Mouse (Mus musculus) megakaryocyte-erythroid progenitor cell, adult 5-6 weeks (primary cell): ENCODE results near the gene Nabp1. TPM values are rescaled to one million over a fixed set of nuclear protein-coding genes. Genes with fewer than 3 reads are reported as not detected.

Experiments
- ATAC-seq: replicated peaks from 2 replicates; pipeline ENCODE4 v1.8.0; 2016; ENCODE audit warnings: mild to moderate bottlenecking, inconsistent platforms; ENCODE audit not compliant: severe bottlenecking, poor library complexity, low FRiP score, low TSS enrichment
- total RNA-seq, 2 experiments: library from RNA; stranded (forward) in 1 of 2; stranded (reverse) in 1 of 2; fragments of 200-1000, 215-1000 nt in 1 of 2; fragments of >200 nt in 1 of 2; fragmentation: Nextera tagmentation in 1 of 2; gene quantifications; 2 replicates each; pipeline ENCODE4 v1.2.3; 2014 to 2017

Nabp1 gene
- total RNA-seq, 2 experiments from 2014 or later, result 7.1 to 36.0 TPM

- no peak for ATAC-seq
These were observed 17.9 kb upstream of the Nabp1 start for GRCm38 (mm10) chr1:51496163-51496562.

DNA sequence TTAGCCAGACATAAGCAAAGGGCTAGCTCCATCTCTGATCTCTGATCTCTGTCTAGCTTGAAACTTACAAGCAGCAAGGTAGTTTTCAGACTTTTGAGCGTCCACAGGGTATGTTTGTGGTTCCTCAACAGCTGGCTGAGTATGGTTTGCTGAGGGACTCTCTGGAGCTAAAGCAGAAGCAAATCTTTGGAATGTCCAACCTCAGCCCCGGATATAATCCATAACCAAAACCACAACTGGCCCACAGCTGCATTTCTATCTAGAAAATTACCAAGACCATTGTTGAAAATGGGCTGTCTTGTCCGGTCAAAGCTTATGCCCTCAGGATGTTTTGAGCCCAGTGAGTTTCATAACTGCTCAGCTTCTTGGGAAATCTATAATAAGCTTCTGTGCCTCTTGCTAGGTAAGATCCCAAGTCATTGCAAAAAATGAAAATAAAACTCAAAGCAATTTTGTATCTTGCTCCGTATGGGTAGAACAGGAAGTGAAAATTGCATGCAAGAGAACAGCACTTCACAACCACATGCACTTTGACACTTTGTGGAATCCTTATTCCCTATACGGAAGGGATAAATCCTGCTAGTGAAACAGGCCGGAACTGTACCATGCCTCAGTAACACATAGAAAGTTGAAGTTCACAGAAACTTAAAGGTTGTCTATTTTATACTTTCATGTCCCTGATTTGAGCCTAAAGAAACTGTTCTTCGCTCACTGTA, 15.5 kb upstream of the Nabp1 start:
- no peak for ATAC-seq

- no peak for ATAC-seq
These were observed 8.1 kb upstream of the Nabp1 start for GRCm38 (mm10) chr1:51486291-51486690.

GRCm38 (mm10) chr1:51480386-51480785, 2.2 kb upstream of the Nabp1 start:
- ATAC-seq, result no peak

- ATAC-seq, result no peak
These were observed 1.5 kb upstream of the Nabp1 start for GRCm38 (mm10) chr1:51479691-51480090.

GRCm38 (mm10) chr1:51479027-51479329, 753 bp upstream of the Nabp1 start:
- ATAC-seq, result no peak

DNA sequence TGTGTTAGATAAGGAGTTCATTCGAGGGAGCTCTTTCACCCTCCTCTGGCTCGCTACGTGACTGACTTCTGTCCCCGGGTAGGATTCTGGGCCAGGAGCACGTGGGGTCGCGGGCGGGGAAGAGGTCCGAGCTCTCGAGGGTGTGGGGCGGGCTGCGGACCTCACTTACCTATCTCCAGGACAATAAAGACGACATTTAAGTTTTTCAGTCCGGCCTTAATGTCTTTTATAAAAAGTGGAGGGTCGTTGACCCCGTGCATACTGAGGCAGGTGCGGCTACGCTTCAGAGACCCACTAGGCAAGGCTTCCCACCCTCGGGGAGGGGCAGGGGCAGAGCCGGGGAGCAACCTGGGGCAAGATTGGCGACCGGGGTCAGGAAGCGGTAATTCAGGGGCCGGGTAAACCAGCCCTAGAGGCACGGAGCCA, 556 bp downstream of the Nabp1 start:
- peak; percentile 22; the same call in 1 of the 2 replicates for ATAC-seq

- ATAC-seq, result no peak
These were observed 1.8 kb downstream of the Nabp1 start for GRCm38 (mm10) chr1:51476405-51476804.

- no peak for ATAC-seq
These were observed 10.1 kb downstream of the Nabp1 start for GRCm38 (mm10) chr1:51468077-51468476.

DNA sequence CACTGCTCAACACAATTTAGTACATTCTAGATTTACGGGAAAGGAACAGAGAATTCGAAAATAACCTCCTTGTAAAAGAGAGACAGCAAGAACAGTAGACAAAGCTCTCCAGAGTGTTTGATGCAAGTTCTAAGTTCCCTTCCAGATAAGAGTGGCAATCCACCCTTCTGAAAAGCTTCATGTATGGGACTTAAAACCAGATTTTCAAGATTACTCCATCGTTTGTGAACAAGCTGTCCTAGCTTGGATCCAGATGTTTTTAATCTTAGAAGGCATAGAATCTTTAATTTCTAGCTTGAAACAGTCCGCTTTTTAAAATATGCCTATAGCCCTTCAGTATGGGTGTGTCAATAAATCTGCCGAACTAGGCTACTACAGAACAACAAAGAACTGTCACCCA, 11.0 kb downstream of the Nabp1 start:
- ATAC-seq, result no peak

DNA sequence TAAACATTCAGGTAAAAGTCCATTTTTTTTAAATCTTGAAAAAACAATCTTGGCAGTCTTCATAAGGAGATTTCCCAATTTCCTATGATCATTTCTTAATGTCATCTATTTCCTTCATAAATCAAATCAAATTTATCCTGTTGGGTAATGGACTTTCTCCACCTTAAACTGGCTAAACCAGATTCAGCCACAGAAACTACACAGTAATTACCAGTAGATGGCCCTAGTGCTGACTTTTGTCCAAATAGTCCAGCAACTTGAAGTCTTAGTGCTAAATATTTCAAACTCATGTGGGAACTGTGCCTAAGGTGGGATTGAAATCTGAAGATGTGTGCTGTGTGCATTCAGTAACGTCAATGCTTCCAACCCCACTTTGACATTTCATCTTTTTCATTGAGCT, 11.8 kb downstream of the Nabp1 start:
- ATAC-seq, result peak; percentile 82

GRCm38 (mm10) chr1:51465285-51465684, 12.9 kb downstream of the Nabp1 start:
- no peak for ATAC-seq

DNA sequence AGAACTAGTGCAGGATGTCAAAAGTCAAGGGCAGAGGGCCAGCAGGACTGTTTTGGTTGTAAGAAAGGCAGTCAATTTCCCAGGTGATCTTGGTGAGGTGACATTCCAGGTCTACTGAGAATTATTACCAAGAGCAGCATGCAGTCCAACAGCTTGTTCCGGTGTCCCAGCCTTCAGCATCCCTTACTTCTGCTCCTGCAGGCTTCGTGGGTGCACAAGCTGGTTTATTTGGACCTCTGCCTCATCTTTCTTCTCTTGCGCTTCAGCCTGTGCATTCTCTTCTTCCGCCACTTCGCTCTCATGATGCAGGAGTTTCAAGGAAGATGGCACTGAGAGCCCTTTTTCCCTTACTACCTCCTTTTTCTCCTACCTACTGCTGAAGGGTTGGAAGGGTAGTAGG, 15.2 kb downstream of the Nabp1 start:
- no peak for ATAC-seq

- ATAC-seq, result peak; percentile 84
These were observed 19.3 kb downstream of the Nabp1 start for GRCm38 (mm10) chr1:51458731-51459450.

DNA sequence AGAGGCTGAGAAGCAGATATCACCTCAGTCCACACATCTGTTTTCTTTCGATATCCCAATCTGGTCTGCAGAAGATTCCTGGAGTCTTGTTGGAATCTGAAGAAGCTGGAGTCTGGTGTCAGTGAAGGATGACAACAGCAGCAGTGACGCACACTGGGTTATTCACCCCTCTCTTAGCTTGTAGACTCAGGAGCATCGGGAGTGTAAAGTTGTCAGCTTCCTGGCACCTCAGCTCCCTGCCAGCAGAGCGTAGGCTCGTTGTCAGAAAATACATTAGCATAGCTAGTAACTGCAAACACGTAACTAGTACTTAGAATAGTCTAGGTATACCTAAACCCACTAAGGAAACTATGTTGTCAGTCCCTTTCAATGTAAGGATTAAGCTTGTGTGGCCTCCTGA, 20.1 kb downstream of the Nabp1 start:
- no peak for ATAC-seq

- no peak for ATAC-seq
These were observed 21.0 kb downstream of the Nabp1 start for GRCm38 (mm10) chr1:51457249-51457648.

DNA sequence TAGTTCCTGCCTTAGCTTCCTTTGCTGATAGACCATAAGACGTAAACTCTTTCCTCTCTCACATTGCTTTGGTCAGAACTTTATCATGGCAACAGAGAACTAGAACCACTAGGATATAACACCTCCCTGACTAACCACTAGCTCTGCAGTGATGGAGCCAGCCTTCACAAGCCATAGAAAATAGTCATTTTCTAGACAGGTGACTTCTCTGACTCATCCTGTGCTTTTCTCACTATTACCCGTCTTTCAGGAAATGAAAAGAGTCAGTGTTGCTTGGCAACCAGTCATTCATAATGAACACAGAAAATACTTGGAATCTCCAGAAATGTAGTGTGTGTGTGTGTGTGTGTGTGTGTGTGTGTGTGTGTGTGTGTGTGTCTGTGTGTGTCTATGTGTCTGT, 29.4 kb downstream of the Nabp1 start:
- no peak for ATAC-seq

DNA sequence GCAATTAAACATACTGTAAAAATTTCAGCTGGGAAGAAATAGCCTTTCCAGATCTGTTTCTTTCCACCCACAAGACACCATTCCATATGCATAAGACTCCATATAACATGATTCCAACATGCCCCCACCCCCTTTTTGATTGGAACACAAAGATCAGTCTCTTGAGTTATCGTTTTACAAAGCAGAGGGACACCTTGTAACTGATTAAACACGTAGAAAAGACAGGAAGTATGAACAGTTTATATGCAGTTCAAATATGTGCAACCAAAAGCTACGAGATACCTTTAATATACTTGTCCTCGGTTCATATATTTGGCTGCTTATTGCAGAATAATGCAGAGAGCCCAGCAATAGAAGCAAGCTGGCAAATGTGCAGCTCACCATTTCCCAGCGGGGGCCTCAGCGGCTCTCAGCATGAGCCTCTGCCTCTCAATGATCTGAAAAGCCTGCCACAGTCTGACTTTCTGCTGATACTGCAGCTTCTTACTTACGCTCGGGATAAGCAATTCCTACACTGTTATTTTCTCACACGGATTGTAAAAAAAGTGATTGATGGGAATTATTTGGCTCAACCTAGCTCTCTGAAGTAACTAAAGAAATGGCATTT, 32.3 kb downstream of the Nabp1 start:
- ATAC-seq, result no peak

DNA sequence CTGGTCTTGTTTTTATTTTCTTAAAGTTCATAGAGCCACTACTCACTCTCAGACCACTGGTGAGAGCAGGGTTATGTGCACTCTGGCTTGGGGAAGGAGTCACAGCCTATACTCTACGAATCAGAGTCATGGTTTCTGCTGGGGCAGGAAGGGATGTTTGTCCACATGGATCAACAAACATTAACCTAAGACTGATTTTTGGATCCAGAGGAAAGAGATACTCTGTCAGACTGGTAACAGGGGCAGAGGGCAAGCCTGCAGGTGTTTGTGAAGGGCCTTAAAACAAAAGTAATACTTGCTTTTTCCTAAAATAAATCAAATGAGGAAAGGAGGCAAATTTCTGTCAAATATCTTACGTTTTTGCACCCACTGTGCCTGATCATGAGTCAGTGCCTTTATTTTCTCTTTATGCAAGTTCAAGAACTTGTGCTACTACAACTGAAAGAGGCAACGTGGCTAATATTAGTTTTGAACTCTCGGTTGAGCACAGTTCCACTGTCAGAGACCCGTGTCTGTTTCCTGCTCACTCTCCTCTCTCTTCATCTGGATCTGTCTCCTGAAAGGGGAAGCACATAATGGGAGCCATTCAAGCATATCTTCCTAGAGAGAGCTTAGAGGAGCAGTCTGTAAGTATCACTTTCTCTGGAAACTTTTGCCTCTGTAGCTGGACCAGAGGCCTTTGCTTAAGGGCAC, 32.9 kb downstream of the Nabp1 start:
- ATAC-seq, result no peak

- ATAC-seq, result no peak
These were observed 48.5 kb downstream of the Nabp1 start for GRCm38 (mm10) chr1:51429775-51430174.
